Mouse (Mus musculus) cortical plate, adult 2 months (tissue): Measurements from ENCODE around the gene Cubn. TPM values are rescaled to one million over a fixed set of nuclear protein-coding genes. Genes with fewer than 3 reads are reported as not detected.

ENCODE experiments used
- H3K27ac ChIP-seq: fragments of 200-500 bp; 2 replicates; pipeline ENCODE4 v1.5.1; 2012; ENCODE audit warnings: low read length, control low read depth, inconsistent platforms; ENCODE audit not compliant: insufficient read depth
- H3K4me1 ChIP-seq: fragments of 200-500 bp; 2 replicates; pipeline ENCODE4 v1.6.1; 2011; ENCODE audit warnings: low read length; ENCODE audit not compliant: control insufficient read depth, insufficient read depth
- H3K4me3 ChIP-seq: fragments of 200-500 bp; 2 replicates; pipeline ENCODE4 v1.5.1; 2011; ENCODE audit warnings: mild to moderate bottlenecking, low read length, control low read depth; ENCODE audit not compliant: insufficient read depth
- CTCF ChIP-seq: fragments of 200-500 bp; IDR thresholded peaks from 2 replicates; pipeline ENCODE4 v1.5.1; 2011; ENCODE audit warnings: mild to moderate bottlenecking, control low read depth, low read length; ENCODE audit not compliant: insufficient read depth; ENCODE audit errors: extremely low read depth
- POLR2A ChIP-seq: fragments of 200-500 bp; IDR thresholded peaks from 2 replicates; pipeline ENCODE4 v1.6.1; 2011; ENCODE audit warnings: mild to moderate bottlenecking, low read length, control low read depth; ENCODE audit not compliant: insufficient read depth; ENCODE audit errors: extremely low read depth
- polyA plus RNA-seq: library from polyadenylated mRNA; depleted of rRNA; stranded (reverse); fragments of >200 nt; gene quantifications from 2 replicates; pipeline ENCODE4 v1.2.3, GENCODE M21; 2012; rRNA removed

Cubn gene
- polyA plus RNA-seq, 1 experiment, result 0.10 TPM

DNA sequence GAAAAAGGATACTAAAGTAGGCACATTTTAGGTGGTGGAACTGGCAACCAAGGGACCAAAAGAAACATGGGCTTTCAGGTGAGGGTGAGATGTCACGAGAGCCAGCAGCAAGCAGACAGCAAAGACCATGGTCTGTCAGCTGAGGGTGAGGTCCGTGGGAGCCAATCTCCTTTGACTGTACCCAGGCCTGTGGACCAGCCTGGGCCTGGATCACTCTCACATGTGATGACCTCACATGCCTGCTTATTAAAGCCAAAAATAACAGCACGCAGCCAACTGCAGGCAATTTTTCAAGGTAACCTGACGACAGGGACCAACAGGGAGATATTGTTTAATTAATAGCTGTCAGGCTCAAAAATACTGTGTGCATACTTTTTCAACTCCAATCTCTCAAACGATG lies 255.9 kb downstream of the Cubn start:
- Histone ChIP-seq H3K4me1 (no peaks in the 10 kb centered on the region), H3K27ac (no peak overlapping the region), H3K4me3 (no peak overlapping the region)
- TF ChIP-seq POLR2A (no peak), CTCF (no peak)

DNA sequence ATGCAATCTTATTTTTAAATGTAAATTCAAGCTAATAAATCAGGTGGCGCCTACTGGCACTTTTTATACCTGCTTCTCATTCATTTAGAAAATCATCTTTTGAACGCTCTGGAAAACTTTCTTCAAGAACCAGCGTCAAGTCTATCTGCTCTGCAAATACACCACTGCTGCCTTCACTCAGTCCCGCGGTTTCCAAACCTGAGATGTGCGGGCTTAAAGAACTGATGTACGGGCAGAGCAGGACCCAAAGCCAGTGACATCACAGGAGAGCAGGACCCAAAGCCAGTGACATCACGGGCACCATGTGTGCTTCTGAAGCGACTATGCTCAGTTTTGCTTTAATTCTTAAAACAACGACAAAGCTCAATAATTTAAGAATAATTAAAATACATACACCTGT lies 256.8 kb downstream of the Cubn start:
- Histone ChIP-seq H3K4me3 (no peak overlapping the region), H3K27ac (no peak overlapping the region), H3K4me1 (no peaks in the 10 kb centered on the region)
- TF ChIP-seq POLR2A (no peak), CTCF (no peak)

DNA sequence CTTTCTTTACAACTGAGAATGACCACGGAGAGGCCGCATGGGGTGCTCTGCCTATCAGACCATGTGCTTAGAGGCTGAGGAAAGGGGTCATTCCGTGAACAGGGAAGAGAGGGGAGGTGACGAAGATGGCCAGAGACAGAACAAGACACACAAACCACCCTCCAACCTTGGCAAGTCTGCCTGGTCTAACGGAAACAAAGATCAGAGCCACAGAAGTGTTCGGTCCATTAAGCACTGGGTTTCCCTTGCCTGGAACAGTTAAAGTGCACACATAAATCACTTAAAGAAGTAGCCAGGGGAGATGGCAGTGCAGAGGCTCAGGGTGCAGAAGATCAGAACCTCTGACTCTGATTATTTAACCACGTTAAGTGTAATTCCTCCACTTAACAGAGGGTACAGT lies 257.7 kb downstream of the Cubn start:
- Histone ChIP-seq H3K4me1 (no peaks in the 10 kb centered on the region), H3K4me3 (no peak overlapping the region), H3K27ac (no peak overlapping the region)
- TF ChIP-seq POLR2A (no peak), CTCF (no peak)

DNA sequence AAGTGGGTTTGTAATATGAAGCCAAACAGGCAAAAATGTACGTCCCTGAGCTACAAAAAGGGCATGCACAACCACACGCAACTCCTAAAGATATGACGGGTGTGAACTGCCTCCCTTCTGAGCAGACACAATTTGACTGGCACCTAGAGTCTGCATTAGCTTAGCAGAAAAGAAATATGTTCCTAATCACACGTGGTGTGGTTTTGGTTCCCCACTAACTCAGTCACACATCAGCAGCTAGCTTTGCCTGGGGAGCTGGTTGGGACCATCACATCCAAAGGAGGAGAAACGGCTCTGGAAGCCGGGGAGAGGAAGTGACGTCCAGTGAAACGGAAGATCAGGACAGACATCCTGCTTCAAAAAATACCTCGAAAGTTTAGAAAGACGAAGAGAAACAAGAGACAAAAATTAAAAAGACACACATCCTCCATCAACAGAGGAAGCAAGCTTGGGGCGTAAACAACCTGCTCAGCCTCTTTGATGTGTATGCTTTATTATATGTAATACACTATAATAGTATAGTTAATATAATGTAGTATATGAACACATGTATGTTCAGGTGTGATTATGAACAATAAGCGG lies 258.3 kb downstream of the Cubn start:
- Histone ChIP-seq H3K4me1 (no peaks in the 10 kb centered on the region), H3K27ac (no peak overlapping the region), H3K4me3 (no peak overlapping the region)
- TF ChIP-seq POLR2A (no peak), CTCF (no peak)

DNA sequence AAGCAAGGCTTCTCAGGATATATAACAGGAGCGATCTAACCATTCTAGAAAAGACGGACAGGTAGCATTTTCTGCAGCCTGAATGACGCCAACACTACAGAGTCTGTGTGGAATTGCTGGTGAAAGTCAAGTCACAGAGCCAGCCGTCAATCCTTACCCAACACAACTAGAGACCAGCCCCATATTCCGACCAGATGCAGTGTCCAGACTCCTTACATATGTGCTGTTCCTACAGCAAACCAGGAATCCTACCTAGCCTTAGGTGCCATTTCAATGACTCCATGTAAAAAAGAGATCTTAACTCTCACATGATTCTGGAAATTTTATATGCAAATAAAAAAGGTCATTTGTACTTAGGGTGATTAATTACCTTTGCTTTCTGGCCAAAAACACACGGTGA lies 259.3 kb downstream of the Cubn start:
- no peak overlapping the region for H3K27ac ChIP-seq
- H3K4me3 ChIP-seq, result no peak overlapping the region

DNA sequence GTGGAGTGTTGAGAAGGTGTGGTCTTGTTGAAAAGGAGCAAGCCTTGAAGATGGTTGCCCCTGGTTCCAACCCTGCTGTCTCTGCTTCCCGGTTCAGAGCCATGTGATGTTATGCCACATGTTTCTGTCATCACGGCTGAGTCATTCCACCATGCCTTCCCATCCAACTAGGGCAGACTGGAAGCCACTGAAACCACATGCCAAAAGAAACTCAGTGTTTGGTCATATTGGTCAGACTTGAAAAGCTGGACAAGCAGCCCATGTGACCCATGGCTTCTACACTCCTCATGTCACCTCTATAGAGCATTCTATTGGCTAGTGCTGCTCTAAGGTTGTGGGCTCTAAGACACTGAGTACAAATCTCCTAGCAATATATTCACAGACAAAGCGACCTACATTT lies 261.9 kb downstream of the Cubn start:
- TF ChIP-seq POLR2A (no peak), CTCF (no peak)
- Histone ChIP-seq H3K27ac (no peak overlapping the region), H3K4me1 (no peaks in the 10 kb centered on the region), H3K4me3 (no peak overlapping the region)

More for the DNA sequence above, 259.3 kb downstream of the Cubn start:
- no peak for TF ChIP-seq POLR2A
- no peak for TF ChIP-seq CTCF
- no peaks in the 10 kb centered on the region for H3K4me1 ChIP-seq

Other genes starting within 250 kb of the Cubn start
- gene Rsu1, start 220.4 kb downstream of the Cubn start, polyA plus RNA-seq, result 39.1 and 43.8 TPM in 2 replicates
- 4.8 and 5.4 TPM in 2 replicates for gene Trdmt1, start 52.9 kb upstream of the Cubn start, polyA plus RNA-seq
- 85.8 and 101 TPM in 2 replicates for gene Vim, start 82.1 kb upstream of the Cubn start, polyA plus RNA-seq